Mouse (Mus musculus) heart, embryonic 13.5 days (tissue): Measurements from ENCODE around the gene Pbxip1. TPM values are rescaled to one million over a fixed set of nuclear protein-coding genes. Genes with fewer than 3 reads are reported as not detected.
A peak's percentile ranks its signal among the peaks of the same experiment; 100 is the strongest.

ENCODE experiments used
- ATAC-seq: fragments of 200-750 bp; cut with Nextera tagmentation; 2 replicates; pipeline ENCODE4 v1.8.0; 2017; ENCODE audit warnings: moderate TSS enrichment; ENCODE audit not compliant: insufficient number of reproducible peaks, low FRiP score, low TSS enrichment; ENCODE audit errors: extremely low read depth
- H3K27ac ChIP-seq: fragments of 300-500 bp; sonication (generic); replicated peaks from 2 replicates; pipeline ENCODE4 v1.5.1; 2015; ENCODE audit warnings: moderate library complexity, mild to moderate bottlenecking, inconsistent platforms
- H3K27me3 ChIP-seq: fragments of 300-500 bp; sonication (generic); replicated peaks from 2 replicates; pipeline ENCODE4 v1.6.1; 2015; ENCODE audit warnings: mild to moderate bottlenecking, inconsistent platforms
- H3K36me3 ChIP-seq: fragments of 300-500 bp; sonication (generic); 2 replicates; pipeline ENCODE4 v1.6.1; 2015; ENCODE audit warnings: mild to moderate bottlenecking, inconsistent platforms
- H3K4me1 ChIP-seq: fragments of 300-500 bp; sonication (generic); 2 replicates; pipeline ENCODE4 v1.6.1; 2015; ENCODE audit warnings: inconsistent platforms
- H3K4me2 ChIP-seq: fragments of 300-500 bp; sonication (generic); 2 replicates; pipeline ENCODE4 v1.6.1; 2015; ENCODE audit warnings: inconsistent platforms, mild to moderate bottlenecking, moderate library complexity
- H3K4me3 ChIP-seq: fragments of 300-500 bp; sonication (generic); 2 replicates; pipeline ENCODE4 v1.5.1; 2015; ENCODE audit warnings: moderate library complexity, mild to moderate bottlenecking, inconsistent platforms
- H3K9ac ChIP-seq: fragments of 300-500 bp; sonication (generic); 2 replicates; pipeline ENCODE4 v1.6.1; 2015; ENCODE audit warnings: inconsistent platforms, mild to moderate bottlenecking, moderate library complexity
- H3K9me3 ChIP-seq: fragments of 300-500 bp; sonication (generic); 2 replicates; pipeline ENCODE4 v1.6.1; 2016; ENCODE audit warnings: inconsistent platforms
- WGBS: fragments of 180-500 bp; shearing (Covaris S2); methylation state at CpG from one replicate; pipeline ENCODE4 v1.1.7; 2015; ENCODE audit warnings: mixed read lengths; 5-methylcytosine and 5-hydroxymethylcytosine counted together
- polyA plus RNA-seq: library from polyadenylated mRNA; unstranded; fragments of >200 nt; fragmentation: Nextera tagmentation; extraction: Ambion mirVana; gene quantifications from 2 replicates; pipeline ENCODE4 v1.2.1, GENCODE M21; 2015

Gene Pbxip1
- 61.3 and 64.1 TPM in 2 replicates for polyA plus RNA-seq

DNA sequence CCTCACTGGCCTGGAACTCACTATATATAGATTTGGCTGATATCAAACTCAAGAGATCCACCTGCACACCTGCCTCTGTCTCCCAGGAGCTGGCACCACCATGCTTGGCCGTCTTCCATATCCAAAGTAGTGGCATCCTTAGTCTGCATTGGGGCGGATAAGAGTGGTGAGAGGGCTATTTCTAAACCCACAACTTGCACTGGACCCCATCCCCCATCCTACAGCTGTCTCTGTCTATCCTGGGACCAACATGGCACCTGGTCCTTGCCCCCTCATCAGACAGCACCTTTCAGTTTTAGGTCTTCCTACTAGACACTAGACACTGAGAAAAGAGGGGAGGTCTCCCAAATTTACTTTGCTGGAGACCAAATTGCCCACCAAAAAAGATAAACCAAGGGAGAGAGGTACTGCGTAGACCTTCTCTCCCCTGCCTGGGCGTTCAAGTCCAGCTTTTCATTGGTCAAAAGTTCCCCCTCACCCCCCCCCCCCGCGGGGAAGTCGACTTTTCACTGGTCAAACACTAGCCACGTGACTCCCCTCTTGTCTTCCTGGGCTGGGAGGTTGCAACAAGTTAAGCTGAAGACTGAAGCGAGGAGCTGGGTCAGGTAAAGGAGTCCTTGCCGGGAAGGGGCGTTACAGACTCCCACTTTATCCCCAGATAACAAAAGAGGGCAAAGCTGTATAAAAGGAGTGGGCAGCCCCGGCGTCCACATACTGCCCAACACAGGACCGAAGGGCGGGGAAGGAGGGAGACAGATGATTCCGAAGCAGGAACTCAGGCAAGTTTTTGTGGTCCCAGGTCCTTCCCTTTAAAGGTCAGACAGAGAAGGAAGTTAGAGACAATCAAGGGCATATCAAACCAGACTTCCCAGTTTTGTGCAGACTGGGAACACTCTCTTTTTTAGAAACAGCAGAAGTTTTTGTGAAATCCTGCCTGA, at the start of gene Pbxip1:
Pbxip1 (plus strand) TSS at position 531 of the 938 bp plus-strand sequence.
- Histone ChIP-seq H3K36me3 (peaks cover 54% of the 10 kb centered on the region), H3K4me3 (peak within 1 kb of the TSS; percentile 66), H3K9ac (peak within 1 kb of the TSS; percentile 85), H3K4me2 (peak within 1 kb of the TSS; percentile 79), H3K9me3 (no peaks in the 10 kb centered on the region), H3K4me1 (peaks cover 44% of the 10 kb centered on the region), H3K27ac (peak within 1 kb of the TSS; percentile 85), H3K27me3 (no peaks in the 10 kb centered on the region)
- ATAC-seq, result peak; percentile 72
- WGBS, result 4% methylated on average over 16 of the region's 16 CpGs

DNA sequence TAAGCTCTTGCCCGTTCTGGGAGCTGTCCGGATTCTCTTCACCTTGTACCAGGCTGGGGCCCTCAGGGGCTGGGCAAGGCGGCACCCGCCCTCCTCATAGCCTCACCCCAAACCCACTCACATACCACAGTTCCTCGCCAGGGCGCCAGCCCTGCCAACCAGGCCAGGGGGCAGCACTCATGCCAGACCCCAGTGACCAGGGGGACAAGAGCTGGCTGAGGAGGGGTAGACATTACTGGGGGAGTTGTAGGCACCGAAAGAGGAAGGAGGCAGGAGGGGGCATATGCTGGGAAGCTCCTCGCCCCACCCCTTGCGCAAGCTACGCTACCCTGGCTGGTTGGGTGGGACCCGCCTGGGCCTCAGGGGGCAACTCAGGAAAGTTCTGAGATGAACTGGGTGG, 48.9 kb upstream of the Pbxip1 start:
- 81% methylated on average over 11 of the region's 11 CpGs for whole genome bisulfite sequencing
- Histone ChIP-seq H3K4me2 (no peak overlapping the region), H3K4me1 (peaks cover 56% of the 10 kb centered on the region), H3K4me3 (no peak overlapping the region), H3K27ac (no peak overlapping the region), H3K9ac (no peak overlapping the region), H3K9me3 (no peaks in the 10 kb centered on the region), H3K27me3 (no peaks in the 10 kb centered on the region), H3K36me3 (no peaks in the 10 kb centered on the region)
- ATAC-seq, result no peak

DNA sequence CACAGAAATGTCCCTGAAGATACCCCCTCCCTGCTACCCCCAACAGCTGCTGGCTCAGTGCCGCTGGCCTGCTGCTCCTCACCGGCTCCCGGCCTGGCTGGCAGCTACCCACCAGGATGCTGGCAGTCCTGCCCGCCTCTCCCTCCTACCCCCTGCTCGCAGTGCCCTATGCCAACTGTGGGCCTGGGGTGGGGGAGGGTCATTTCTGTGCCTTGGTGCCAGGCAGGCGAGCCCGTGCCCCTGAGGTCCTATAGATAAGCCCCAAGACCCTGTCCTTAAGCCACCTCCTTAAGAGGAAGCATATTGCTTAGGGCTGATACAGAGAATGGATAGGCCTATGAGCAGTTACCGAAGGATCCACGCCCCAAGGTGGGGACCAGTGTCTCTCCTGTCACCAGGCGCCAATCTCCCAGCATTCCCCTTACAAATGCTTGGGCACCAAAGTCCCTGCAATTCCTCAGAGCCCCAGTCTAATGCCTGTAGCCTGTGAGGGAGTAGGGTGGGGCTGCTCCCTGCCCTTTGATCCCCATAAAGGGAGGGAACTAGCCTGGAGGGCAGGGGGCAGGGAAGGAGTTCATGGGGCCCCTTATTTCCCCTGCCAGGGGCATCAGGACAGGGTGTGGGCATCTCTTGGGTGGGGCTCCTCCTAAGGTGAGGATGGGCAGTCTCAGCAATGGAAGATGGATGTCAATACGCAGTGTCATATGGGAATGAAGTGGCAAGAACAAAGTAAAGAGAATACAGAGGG, 48.2 kb upstream of the Pbxip1 start:
- no peak overlapping the region for H3K27ac ChIP-seq
- H3K4me1 ChIP-seq, result peaks cover 56% of the 10 kb centered on the region
- no peaks in the 10 kb centered on the region for H3K9me3 ChIP-seq
- no peak overlapping the region for H3K9ac ChIP-seq
- no peak for ATAC-seq
- WGBS, result 73% methylated on average over 11 of the region's 11 CpGs
- no peaks in the 10 kb centered on the region for H3K27me3 ChIP-seq
- no peak overlapping the region for H3K4me2 ChIP-seq
- no peaks in the 10 kb centered on the region for H3K36me3 ChIP-seq
- H3K4me3 ChIP-seq, result no peak overlapping the region

DNA sequence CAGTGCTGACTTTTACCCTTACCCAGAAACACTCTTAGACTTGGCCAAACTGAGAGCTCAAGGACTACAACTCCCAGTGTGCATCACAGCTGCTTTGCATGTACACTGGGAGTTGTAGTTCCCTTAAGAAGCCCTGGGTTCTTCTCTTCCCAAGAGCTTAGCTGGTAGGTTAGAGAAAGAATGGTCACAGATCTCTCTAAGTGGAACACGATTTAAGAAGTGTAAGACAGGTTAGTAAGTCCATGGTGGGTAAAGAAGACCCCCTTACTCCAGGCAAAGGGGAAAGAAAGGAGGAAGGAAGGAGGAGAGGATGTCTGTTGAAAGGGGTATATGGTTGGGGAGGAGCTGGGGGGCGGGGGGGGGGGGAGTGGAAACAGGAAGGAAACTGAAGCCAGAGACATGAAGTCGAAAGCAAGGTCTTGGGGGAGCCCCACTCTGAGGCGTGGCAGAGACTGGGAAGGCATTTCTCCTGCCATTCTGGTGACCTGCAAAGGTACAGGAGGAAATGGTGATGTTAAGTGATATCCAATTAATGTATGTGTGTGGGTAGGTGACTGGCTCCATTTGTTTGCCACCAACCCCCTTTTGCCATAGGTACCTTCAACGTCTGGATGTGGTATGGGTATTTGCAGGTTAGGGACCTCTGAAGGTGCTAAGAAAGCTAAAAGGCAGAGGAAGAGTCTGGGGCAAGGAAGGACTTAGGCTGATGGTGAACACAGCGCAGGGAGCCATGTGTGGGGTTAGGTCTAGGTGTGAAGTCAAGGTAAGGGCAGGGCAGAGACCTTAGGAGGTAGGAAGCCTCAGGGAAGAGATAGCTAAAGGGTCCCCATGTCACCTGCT, 47.4 kb upstream of the Pbxip1 start:
- Histone ChIP-seq H3K9me3 (no peaks in the 10 kb centered on the region), H3K4me3 (no peak overlapping the region), H3K27me3 (no peaks in the 10 kb centered on the region), H3K9ac (no peak overlapping the region), H3K4me1 (peaks cover 56% of the 10 kb centered on the region), H3K4me2 (no peak overlapping the region), H3K27ac (no peak overlapping the region), H3K36me3 (no peaks in the 10 kb centered on the region)
- 51% methylated on average over 5 of the region's 6 CpGs for WGBS
- no peak for ATAC-seq

DNA sequence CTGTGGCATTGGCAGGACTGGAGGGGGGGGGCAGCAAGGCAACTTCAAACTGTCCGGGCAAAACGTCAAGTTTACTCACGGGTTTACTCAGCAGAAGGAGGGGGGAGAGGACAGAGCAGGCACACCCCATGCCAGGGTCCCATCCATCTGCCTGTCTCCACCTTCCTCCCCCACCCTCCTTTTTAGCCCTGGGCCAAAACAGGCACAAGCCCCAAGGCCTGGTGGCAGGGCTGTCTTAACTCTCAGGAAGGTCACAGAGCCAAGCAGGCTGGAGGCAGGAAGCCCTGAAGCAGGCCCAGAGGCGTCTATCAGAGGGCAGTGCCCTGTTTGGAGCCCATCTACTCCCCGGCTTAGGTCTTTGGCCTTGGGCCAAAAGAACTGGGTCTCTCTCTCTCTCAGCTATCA, 46.4 kb upstream of the Pbxip1 start:
- no peak for ATAC-seq
- Histone ChIP-seq H3K4me3 (no peak overlapping the region), H3K27ac (peak overlapping the region; percentile 77), H3K9me3 (no peaks in the 10 kb centered on the region), H3K4me1 (peaks cover 52% of the 10 kb centered on the region), H3K4me2 (peak overlapping the region; percentile 97), H3K27me3 (no peaks in the 10 kb centered on the region), H3K9ac (0 out of 2 replicates have a peak overlapping the region, but pooled peaks have one; percentile 92), H3K36me3 (no peaks in the 10 kb centered on the region)
- WGBS, result 48% methylated on average over 5 of the region's 5 CpGs

DNA sequence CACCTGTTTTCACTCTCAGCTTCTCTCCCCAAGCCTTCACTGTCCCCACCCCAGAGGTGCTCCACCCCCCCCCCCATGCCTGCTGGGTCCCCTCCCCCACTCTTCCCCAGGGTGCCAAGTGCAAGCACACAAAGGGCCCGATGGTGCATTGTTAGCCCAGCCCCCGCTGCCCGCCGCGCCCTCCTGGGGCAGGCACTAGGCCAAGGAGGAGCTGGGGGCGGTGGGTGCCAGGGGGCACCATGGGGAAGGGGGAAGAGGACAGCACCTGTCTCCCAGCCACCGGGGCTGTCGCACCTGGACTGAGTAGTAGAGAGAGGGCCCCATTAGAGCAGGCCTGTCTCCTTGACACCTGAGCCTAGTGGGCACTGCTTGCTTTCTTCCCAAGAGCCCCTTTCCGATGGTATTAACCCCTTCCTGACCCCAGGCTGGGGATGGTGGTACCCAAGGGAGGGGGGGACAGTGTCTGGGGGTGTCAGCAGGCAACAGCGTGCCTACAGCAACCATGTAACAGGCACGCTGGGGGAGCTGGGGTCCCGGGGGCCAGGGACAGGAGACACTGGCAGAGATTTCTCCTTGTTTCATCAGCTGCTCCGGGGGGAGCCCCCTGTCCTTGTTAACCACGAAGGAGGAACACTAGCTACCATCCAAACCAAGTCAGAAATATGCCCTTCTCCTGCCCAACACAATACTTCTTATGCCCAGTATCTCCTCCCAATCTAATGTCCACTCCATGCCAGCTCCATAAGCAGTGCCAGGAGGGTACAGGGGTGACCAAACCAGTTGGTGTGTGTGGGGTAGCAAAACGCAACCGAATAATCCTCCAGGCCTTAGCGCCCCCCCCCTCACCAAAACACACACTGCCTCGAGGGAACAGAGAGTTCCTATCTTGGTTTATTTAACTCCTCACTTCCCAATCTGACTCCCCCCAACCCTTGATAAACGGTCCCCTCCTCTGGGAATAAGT, 45.5 kb upstream of the Pbxip1 start:
- Histone ChIP-seq H3K27ac (peak overlapping the region; percentile 77), H3K9me3 (no peaks in the 10 kb centered on the region), H3K4me3 (peak overlapping the region; percentile 76), H3K4me2 (peak overlapping the region; percentile 97), H3K4me1 (peaks cover 56% of the 10 kb centered on the region), H3K36me3 (no peaks in the 10 kb centered on the region), H3K9ac (peak overlapping the region; percentile 92), H3K27me3 (no peaks in the 10 kb centered on the region)
- WGBS, result 14% methylated on average over 19 of the region's 19 CpGs
- no peak for ATAC-seq

DNA sequence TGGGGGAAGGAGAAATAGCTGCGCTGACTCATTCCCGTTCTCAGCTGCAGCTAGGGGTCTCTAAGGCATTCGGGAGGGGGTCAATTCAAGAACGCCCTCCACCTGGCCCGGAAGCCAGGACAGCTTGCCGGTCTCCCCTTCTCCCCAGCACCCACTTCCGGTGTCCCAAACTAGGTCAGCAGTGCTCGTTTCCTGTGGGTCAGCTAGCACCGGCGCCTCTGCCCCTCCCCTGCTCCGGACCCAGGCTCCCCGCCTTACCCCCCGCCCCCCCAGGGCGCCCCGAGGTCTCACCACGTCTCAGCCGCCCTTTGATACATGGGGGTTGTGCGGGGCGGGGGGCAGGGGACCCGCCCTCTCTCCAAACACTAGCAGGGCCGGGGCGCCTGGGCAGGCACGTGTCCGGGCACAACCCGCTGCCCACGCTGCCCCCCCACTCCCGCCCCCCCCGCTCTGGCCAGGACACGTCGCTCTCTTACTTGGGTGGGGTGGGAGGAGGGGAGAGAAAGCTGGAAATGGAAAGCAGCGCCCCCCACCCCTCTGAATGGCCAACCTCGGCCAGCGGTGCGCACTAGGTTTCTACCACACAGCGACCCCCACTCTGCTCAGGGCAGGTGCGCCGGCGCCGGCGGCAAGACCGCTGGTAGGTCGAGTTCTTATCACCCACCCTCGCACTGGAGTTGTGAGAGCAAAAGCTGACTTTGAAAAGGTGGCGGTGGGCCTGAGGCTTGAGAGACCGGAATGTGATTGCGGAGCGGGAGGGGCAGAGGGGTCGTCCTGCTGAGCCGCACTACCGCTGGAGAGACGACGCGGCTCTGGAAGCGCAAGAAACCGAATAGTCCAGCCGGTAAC, 44.6 kb upstream of the Pbxip1 start:
- 1% methylated on average over 53 of the region's 56 CpGs for WGBS

DNA sequence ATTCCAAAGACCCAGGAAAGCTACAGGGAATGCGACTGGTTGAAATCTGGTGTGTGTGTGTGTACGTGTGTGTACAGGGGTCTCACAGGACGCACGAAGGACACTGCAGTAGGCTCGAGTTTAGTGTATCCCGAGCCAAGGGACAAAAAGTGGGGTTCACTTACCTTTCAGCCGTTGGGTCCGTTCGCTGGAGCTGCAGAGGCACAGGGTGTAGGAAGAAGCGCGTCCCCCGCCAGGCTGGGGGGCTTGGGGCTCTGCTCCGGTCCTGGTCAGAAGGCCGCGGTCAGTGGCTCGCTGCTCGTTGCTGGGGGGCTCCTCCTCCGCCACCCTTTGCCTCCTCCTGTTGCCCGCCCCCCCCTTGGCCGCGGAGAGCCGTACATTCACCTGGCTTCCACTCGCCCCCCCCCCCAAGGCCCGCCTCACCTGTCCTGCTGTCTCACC, 43.6 kb upstream of the Pbxip1 start:
- peaks cover 54% of the 10 kb centered on the region for H3K4me1 ChIP-seq
- peak overlapping the region; percentile 77 for H3K27ac ChIP-seq
- peak overlapping the region; percentile 92 for H3K9ac ChIP-seq
- no peak for ATAC-seq
- H3K9me3 ChIP-seq, result no peaks in the 10 kb centered on the region
- no peaks in the 10 kb centered on the region for H3K36me3 ChIP-seq
- WGBS, result 0% methylated on average over 21 of the region's 24 CpGs
- H3K4me2 ChIP-seq, result peak overlapping the region; percentile 97
- H3K27me3 ChIP-seq, result no peaks in the 10 kb centered on the region
- H3K4me3 ChIP-seq, result peak overlapping the region; percentile 76

More for the DNA sequence above, 44.6 kb upstream of the Pbxip1 start:
- H3K27ac ChIP-seq, result peak overlapping the region; percentile 77
- H3K4me3 ChIP-seq, result peak overlapping the region; percentile 76
- H3K36me3 ChIP-seq, result no peaks in the 10 kb centered on the region
- no peaks in the 10 kb centered on the region for H3K27me3 ChIP-seq
- no peaks in the 10 kb centered on the region for H3K9me3 ChIP-seq
- H3K4me2 ChIP-seq, result peak overlapping the region; percentile 97
- H3K9ac ChIP-seq, result peak overlapping the region; percentile 92
- no peak for ATAC-seq
- H3K4me1 ChIP-seq, result peaks cover 59% of the 10 kb centered on the region

DNA sequence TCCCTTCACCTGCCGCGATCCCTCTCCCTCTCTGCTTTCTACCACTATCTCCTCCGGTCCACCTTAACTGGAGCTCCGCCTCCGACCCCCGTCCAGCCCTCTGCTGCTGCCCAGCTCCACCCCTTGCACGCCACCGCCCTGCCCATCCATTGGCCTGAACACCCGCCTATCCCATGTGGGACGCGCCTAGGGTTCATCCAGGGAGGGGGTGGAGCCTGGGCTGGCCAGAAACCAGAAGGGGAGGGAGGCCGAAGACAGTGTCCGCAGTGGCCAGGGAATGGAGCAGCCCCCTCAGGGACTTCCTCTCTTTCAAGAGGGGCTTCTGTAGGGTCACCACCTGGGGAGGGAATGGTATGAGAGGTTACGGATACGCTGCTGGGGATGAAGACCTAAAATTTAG, 42.9 kb upstream of the Pbxip1 start:
- peak overlapping the region; percentile 97 for H3K27ac ChIP-seq

More for the DNA sequence above, 42.9 kb upstream of the Pbxip1 start:
- H3K9me3 ChIP-seq, result no peaks in the 10 kb centered on the region
- no peaks in the 10 kb centered on the region for H3K36me3 ChIP-seq
- under 1% methylated on average over 15 of the region's 15 CpGs for WGBS
- H3K9ac ChIP-seq, result peak overlapping the region; percentile 92
- H3K27me3 ChIP-seq, result no peaks in the 10 kb centered on the region
- H3K4me2 ChIP-seq, result peak overlapping the region; percentile 97
- peak; percentile 91 for ATAC-seq
- H3K4me1 ChIP-seq, result peaks cover 48% of the 10 kb centered on the region
- peak overlapping the region; percentile 76 for H3K4me3 ChIP-seq
